Mouse (Mus musculus) kidney, adult 11 months (tissue): Measurements from ENCODE around the gene Pabpn1.

Experiments
- DNase-seq: peaks from one replicate; pipeline ENCODE4 v3.0.0; 2022

Gene Pabpn1

DNA sequence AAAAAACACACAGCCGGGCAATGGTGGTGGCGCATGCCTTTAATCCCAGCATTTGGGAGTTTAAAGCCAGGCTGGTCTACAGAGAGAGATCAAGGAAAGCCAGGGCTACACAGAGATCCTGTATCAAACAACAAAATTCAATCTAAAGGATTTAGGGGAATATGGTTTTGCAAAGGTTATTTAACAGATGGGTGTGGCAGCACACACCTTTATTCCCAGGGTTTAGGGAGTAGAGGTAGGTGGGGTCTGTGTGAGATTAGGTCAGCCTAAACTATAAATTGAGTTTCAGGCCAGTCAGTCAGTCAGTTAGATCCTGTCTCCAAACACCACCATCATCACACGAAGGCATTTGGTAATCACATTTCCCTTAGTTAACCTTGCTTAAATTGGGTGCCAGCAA is at the start of gene Pabpn1:
Gene Pabpn1, plus strand, starts transcription at position 301 of the 400 bp plus-strand sequence.
- no peak for DNase-seq

GRCm38 (mm10) chr14:54843461-54843860 is 48.8 kb upstream of the Pabpn1 start:
- DNase-seq = no peak

- no peak for DNase-seq
Observed at GRCm38 (mm10) chr14:54855726-54856125, 36.6 kb upstream of the Pabpn1 start.

DNA sequence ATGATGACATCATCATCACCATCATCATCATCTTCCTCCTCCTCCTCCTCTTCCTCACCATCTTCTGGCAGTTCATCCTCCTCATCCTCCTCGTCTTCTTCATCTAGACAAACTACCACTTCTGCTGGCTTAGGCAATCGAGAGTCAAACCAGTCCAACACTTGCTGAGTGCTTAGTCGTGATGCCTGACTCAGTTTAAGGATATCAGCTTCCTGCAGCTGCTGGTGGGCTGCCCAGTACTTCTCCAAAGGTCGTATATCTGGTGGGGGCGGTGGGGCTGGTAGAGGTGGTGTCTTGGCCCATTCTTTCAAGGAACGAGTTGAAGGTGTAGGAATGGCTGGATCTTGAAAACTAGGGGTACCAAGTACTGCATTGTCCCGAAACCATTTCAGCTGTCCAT is 35.6 kb upstream of the Pabpn1 start:
- DNase-seq = no peak

DNA sequence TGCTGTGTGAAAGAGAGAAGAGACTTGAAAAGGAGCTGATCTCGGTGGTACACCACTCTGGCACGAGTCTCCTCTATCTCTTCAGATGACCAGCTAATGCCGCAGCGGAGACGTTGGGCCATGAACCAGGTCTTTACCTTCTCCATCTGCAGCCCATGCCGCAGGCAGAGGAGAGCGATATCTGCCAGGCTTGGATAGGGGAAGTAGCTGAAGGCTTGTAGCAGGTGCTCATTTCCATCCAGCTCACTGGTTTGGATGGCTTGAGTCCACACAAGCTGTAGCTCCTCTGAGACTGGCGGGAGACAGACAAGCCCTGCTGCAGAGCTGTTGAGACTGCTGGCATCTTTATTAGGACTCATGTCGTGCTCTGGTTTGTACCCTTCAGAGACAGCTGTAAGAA is 34.4 kb upstream of the Pabpn1 start:
- no peak for DNase-seq

DNA sequence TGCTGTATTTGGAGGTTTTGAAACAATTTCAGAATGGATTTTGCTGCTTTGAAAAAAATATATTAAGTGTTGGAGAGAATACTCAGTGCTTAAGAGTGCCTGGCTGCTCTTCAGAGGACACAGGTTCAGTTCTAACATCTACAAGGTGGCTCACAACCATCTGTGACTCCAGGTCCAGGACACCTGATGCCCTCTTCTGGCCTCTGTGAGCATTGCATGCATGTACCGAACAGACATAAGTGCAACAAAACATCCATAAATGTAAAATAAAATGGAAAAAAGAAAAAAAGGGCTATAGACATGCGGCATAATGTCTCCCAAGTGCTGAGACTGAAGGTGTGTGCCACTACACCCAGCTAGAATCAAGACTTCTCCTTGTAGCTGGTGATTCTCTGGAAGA is 31.8 kb upstream of the Pabpn1 start:
- peak; percentile 45 for DNase-seq

DNA sequence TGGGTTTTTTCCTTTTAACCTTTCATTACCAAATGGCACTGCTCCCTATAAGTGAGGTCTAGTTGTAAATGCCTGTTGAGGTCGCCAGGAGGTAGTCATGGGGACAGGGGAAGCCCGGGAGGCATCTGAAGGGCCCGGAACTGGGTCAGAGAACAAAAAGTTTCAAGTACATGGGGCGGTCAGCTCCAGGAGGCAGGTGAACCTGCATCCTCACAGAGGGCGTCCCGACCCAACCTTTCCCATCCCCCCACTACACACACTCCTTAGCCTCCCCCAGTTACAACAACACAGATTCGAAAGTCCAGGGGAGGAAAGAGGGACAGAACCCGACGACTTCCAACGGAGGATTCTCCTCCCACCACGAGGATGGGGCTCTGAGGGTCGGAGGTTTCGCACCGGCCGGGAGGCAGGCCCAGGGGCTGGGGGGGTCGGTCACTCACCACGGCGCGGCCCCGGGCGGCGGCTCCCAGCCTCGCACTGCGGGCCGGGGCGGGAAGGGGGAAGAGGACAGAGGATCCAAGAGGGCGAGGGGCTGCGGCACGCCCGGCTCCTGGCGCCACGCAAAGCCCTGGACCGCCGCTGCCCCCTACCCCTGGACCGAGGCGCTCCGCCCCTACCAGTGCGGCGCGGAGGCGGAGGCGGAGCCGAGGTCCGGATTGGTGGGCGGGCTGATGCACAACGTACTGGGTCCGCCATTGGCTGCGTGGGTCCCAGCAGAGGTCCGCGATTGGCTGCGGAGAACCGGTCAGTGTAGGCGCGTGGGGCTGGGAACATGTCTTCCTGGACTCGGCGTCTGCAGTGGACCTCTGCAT is 28.6 kb upstream of the Pabpn1 start:
- DNase-seq = peak; percentile 93

GRCm38 (mm10) chr14:54864313-54865036 is 27.8 kb upstream of the Pabpn1 start:
- DNase-seq = no peak

- no peak for DNase-seq
Observed at GRCm38 (mm10) chr14:54865626-54866025, 26.7 kb upstream of the Pabpn1 start.

GRCm38 (mm10) chr14:54866268-54866667 is 26.0 kb upstream of the Pabpn1 start:
- no peak for DNase-seq

- DNase-seq = no peak
Observed at GRCm38 (mm10) chr14:54866936-54867335, 25.4 kb upstream of the Pabpn1 start.

DNA sequence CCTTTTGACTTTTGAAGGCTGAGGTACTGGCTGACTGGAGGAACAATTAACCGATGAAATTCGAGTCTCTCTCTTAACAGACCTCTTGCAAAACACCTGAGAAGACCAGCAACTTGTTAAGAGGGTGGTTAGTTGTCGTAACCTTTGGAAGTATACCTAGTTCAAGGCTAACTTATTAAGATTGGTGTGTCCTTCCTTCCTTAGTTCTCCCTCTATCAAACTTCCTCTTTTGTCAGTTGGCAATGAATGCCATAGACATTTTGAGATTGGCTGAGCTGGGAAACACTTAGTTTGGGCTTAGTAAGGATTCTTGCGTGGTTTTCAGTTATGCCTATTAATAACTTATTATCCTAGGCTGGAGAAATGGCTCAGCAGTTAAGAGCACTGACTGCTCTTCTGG is 24.3 kb upstream of the Pabpn1 start:
- DNase-seq = no peak

DNA sequence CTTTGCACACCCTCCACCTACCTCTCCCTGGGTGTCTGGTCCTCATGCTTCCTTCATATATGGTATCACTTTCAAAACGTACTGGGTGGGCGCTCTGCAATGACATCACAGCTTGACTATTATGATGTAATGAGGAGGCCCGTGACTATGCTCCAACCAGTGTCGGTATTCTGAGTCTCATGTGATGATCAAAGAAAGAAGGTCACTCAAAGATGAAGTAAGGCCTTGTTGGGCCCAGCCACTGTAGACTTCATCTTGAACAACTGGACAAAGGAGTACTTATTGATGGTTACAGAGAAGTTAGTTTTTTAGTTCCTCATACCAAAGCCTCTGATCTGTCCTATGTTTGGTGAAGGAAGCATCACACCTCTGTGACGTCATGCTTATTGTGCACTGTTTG is 21.4 kb upstream of the Pabpn1 start, which contains the start of gene Homez:
Gene Homez, minus strand, starts transcription at position 101 of the 400 bp plus-strand sequence.
- no peak for DNase-seq

DNA sequence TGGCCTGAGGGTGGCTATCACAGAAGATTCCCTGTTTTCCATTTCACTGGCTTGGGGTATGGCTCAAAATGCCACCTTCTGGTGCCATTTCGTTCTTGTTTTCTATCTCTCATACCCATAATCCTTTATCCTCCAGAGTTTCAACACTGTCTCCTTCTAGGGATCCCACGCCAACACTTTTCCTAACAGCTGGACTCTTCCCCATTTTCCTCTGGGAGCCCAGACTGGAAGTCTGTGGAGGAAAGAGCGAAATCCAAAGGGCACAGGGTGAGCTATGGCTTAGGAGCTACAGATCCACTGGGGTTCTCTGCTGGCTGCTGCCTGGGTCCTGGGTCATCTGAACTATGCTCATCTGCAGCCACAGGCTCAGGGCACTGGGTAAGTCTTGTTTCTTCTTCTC is 18.1 kb upstream of the Pabpn1 start:
- no peak for DNase-seq

- peak; percentile 56 for DNase-seq
Observed at GRCm38 (mm10) chr14:54875844-54876538, 16.3 kb upstream of the Pabpn1 start.

DNA sequence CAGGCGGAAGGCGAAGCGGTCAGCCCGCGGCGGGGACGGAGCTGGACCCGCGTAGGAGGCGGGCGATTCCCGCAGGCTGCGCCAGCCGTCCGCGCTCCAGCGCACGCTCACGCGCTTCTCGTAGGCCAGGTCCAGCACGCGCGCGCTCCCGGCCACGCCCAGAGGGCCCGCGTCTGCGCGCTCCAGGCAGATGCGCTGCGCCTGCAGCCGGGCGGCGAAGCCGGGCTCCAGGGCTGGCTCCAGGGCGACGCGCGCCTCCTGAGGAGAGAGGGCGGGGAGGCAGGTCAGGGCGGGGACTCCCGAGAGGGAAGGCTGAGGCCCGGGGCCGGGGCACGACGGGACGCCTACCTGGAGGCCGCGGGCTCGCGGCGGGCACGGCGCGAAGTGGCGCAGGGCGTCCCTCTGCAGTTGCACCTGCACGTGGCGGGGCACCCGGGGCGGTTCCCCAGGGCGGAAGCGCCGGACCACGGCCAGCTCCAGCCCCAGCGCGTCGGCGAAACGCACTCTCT is 15.7 kb upstream of the Pabpn1 start:
- DNase-seq = peak; percentile 93

DNA sequence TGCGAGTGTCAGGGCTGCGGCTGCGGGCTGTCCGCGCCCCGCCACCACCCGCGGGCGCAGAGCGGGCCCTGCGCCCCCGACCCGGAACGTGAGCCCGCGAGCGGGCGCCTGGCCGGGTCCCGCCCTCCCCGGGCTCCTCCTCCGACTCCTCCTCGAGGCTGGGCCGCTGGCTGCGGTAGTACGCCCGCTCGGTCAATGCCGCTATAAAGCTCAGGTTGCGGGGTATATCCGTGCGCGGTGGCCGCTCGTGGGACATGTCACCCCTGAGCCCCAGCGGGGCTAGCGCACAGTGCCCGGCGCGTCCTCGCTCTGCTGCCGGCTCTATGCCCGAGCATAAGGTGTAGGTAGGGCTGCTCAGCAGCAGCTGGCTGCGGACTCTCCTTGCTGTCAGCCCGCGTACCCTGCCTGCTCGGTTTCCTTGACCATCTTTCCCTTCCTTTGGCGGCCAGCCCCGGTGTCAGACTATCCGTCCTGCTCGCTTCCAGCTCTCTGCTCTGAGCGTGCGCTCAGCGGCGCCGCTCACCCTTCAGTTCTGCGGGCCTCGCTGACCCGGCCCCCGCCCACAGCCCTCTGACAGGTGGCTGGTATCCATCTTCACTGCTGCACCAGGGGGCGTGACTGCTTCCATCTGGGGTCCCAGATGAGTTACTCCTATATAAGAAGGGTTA is 15.1 kb upstream of the Pabpn1 start, which contains the start of gene Ppp1r3e:
Gene Ppp1r3e, minus strand, starts transcription at position 503 of the 668 bp plus-strand sequence.
- DNase-seq = peak; percentile 68

GRCm38 (mm10) chr14:54883154-54884021 is 8.9 kb upstream of the Pabpn1 start, which contains the start of the genes Bcl2l2 and Gm20521:
TSS of gene Bcl2l2 (plus strand) at chr14:54883377.
TSS of gene Gm20521 (plus strand) at chr14:54883441.
- peak; percentile 88 for DNase-seq

- DNase-seq = no peak
Observed at GRCm38 (mm10) chr14:54884022-54884712, 8.1 kb upstream of the Pabpn1 start.

DNA sequence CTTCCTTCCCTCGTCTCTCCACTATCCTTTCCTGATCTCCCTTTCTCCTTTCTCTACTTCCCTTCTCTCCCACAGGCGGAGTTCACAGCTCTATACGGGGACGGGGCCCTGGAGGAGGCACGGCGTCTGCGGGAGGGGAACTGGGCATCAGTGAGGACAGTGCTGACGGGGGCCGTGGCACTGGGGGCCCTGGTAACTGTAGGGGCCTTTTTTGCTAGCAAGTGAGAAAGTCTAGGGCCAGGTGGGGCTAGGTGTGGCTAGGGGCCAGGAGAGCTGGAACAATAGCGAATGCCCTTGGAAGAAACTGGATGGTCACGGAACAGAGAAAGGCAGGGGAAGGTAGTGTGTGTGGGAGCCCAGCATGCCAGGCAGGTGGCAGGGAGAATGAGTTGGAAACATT is 7.0 kb upstream of the Pabpn1 start:
- no peak for DNase-seq
